Mouse (Mus musculus): ENCODE measurements at regions not wholly inside any gene's neighbourhood (a gene's known extent, or its start where the extent isn't known, plus 50 kb on each side); places are given as distances from the start of the nearest gene placed in this dataset.

DNA sequence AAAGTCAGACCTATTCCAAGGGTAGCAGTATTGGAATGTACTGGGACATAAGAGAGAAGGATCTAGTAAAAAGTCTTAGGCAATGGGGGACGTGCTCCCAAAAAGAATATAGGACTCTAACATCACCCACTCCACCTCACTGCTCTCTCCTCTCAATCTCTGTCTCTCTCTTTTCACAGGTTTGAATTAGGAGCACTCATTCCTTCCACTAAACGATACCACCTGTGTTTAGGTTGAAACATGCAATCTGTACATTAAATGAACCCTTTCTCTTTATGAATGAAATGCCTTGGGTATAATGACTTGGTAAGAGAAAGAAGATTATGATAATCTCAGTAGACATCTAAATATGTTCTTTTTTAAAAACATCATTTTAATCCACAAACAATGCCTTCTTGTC is 129.4 kb downstream of the Zpld1 start:
- no peak for ATAC-seq
- Histone ChIP-seq H3K36me3 (ENCODE audit: control insufficient read depth, insufficient read depth) (no peaks in the 10 kb centered on the region), H3K4me3 (replicated peaks; ENCODE audit: low read length) (no peak overlapping the region), H3K9ac (replicated peaks; ENCODE audit: low read depth, low read length) (no peak overlapping the region), H3K4me2 (ENCODE audit: low read length) (no peak overlapping the region), H3K9me3 (ENCODE audit: control insufficient read depth, low read length) (no peaks in the 10 kb centered on the region), H3K27ac (ENCODE audit: low read length) (no peak overlapping the region), H3K27me3 (replicated peaks; ENCODE audit: control insufficient read depth, insufficient read depth, low read length) (no peaks in the 10 kb centered on the region), H3K4me1 (replicated peaks; ENCODE audit: control insufficient read depth, insufficient read depth, low read length) (no peaks in the 10 kb centered on the region)
- 81% methylated on average over 2 of the region's 2 CpGs for WGBS

DNA sequence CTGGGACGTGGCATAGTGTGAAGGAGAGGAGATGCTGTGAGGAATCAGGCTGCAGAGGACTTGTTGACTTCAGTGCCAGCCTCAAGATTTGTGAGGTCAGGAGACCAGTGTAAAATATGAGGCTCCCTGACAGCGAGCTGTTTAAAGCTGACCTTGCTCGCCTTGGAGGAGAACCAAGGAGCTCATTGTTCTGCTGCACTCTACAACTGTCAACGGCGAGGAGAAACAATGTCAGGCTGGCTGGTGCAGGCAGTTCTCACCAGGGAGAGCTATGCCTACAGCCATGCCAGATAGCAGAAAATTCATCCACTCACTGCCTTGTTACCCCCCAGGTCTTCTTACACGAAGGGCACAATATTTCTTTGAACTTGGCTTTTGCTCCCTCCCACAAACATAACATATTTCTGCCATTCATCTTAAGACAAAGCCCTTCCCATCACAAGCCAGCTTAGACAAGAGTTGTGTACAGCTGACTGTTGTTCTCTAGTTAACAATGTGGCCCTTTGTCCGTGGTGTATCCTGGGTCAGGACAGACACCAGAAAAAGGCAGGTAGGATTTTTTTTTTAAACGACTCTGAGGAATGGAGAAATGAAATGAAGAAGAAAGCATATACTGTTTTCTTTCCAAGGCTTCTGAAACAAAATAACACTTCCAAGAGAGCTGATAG is 131.5 kb downstream of the Zpld1 start:
- no peak overlapping the region for H3K27ac ChIP-seq (ENCODE audit: low read length)
- no peaks in the 10 kb centered on the region for H3K4me1 ChIP-seq (replicated peaks; ENCODE audit: control insufficient read depth, insufficient read depth, low read length)
- no peak overlapping the region for H3K4me3 ChIP-seq (replicated peaks; ENCODE audit: low read length)
- no peaks in the 10 kb centered on the region for H3K9me3 ChIP-seq (ENCODE audit: control insufficient read depth, low read length)
- no peaks in the 10 kb centered on the region for H3K36me3 ChIP-seq (ENCODE audit: control insufficient read depth, insufficient read depth)
- H3K9ac ChIP-seq (replicated peaks; ENCODE audit: low read depth, low read length) = no peak overlapping the region
- H3K4me2 ChIP-seq (ENCODE audit: low read length) = no peak overlapping the region
- H3K27me3 ChIP-seq (replicated peaks; ENCODE audit: control insufficient read depth, insufficient read depth, low read length) = no peaks in the 10 kb centered on the region
- no peak for ATAC-seq
- WGBS = 49% methylated on average over 8 of the region's 8 CpGs

DNA sequence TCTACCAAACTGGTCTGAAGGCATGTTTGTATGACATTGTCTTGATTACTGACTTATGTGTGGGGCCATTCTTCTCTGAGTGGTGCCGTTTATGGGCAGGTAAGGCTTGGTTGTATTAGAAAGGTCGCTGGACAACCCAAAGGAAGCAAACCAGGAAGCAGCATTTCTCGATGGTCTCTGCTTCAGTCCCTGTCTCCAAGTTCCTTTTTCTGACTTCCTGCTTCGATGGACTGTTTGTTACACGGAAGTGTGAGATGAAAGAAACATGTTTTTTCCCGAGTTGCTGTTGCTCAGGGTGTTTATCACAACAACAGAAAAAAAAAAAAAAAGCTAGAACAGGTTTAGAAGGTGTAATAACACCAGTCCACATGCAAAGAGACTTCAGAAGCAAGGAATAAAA is 134.9 kb downstream of the Zpld1 start:
- Histone ChIP-seq H3K4me1 (replicated peaks; ENCODE audit: control insufficient read depth, insufficient read depth, low read length) (no peaks in the 10 kb centered on the region), H3K4me2 (ENCODE audit: low read length) (no peak overlapping the region), H3K27me3 (replicated peaks; ENCODE audit: control insufficient read depth, insufficient read depth, low read length) (no peaks in the 10 kb centered on the region), H3K27ac (ENCODE audit: low read length) (no peak overlapping the region), H3K9me3 (ENCODE audit: control insufficient read depth, low read length) (no peaks in the 10 kb centered on the region), H3K36me3 (ENCODE audit: control insufficient read depth, insufficient read depth) (no peaks in the 10 kb centered on the region), H3K9ac (replicated peaks; ENCODE audit: low read depth, low read length) (no peak overlapping the region), H3K4me3 (replicated peaks; ENCODE audit: low read length) (no peak overlapping the region)
- ATAC-seq = no peak
- 83% methylated on average over 6 of the region's 6 CpGs for WGBS

DNA sequence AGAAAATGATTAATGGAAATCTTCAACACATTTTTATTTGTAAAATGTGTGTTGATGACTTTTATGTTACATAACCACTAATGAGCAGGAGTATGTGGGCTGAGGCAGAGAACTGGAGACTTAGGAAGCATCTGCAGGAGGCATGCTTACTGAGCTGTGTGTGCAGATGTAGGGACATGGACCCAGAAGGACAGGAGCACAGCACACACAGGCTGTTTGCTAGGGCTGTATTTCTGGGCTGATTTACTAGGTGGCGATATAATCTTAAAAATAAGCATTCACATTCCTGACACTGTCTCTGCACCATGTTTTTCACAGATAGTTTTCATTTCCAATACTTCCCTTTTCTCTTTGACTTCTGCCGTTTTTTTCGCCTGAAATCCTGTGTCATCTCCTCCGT is 146.1 kb downstream of the Zpld1 start:
- H3K9me3 ChIP-seq (ENCODE audit: control insufficient read depth, low read length) = no peaks in the 10 kb centered on the region
- H3K9ac ChIP-seq (replicated peaks; ENCODE audit: low read depth, low read length) = no peak overlapping the region
- H3K4me1 ChIP-seq (replicated peaks; ENCODE audit: control insufficient read depth, insufficient read depth, low read length) = no peaks in the 10 kb centered on the region
- WGBS = 50% methylated on average over 4 of the region's 4 CpGs
- H3K4me2 ChIP-seq (ENCODE audit: low read length) = no peak overlapping the region
- peak; percentile 67 for ATAC-seq
- no peak overlapping the region for H3K27ac ChIP-seq (ENCODE audit: low read length)
- no peaks in the 10 kb centered on the region for H3K36me3 ChIP-seq (ENCODE audit: control insufficient read depth, insufficient read depth)
- H3K4me3 ChIP-seq (replicated peaks; ENCODE audit: low read length) = no peak overlapping the region
- H3K27me3 ChIP-seq (replicated peaks; ENCODE audit: control insufficient read depth, insufficient read depth, low read length) = no peaks in the 10 kb centered on the region

DNA sequence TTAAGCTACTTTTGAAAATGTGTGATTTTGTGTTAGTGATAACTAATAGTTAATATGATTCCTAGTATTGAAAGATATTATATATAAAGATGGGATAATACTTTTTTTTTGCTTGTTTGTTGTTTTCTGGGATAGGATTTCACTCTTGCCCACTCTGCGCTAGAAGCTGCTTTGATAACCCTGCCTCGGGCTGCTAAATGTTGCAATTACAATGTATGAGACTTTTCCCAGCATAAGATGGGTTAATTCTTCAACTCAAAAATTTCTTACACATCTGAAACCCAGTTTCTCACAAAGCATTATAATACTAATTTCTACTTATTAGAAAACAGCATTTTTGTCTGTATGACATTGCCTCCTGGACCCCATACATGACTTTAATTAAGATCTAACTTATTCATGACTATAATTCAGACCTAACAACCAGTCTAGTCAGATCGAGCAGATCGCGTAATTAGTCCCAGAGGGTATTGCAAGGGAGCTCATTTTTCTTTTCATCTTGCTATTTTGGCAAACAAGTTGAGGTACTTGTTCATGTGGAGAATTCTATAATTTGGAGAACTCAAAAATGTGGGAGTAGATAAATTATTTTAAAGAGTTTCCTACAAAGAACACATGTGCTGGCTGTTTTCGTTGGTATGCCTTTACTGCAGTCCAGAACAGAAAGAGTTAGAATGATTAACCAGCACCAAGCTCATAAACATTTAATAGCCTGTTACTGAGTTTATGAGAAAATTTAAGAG is 155.2 kb downstream of the Zpld1 start:
- H3K27me3 ChIP-seq (replicated peaks; ENCODE audit: control insufficient read depth, insufficient read depth, low read length) = no peaks in the 10 kb centered on the region
- ATAC-seq = peak; percentile 31; the same call in 1 of the 2 replicates
- H3K9ac ChIP-seq (replicated peaks; ENCODE audit: low read depth, low read length) = no peak overlapping the region
- no peaks in the 10 kb centered on the region for H3K36me3 ChIP-seq (ENCODE audit: control insufficient read depth, insufficient read depth)
- no peaks in the 10 kb centered on the region for H3K4me1 ChIP-seq (replicated peaks; ENCODE audit: control insufficient read depth, insufficient read depth, low read length)
- no peak overlapping the region for H3K27ac ChIP-seq (ENCODE audit: low read length)
- H3K4me2 ChIP-seq (ENCODE audit: low read length) = no peak overlapping the region
- H3K4me3 ChIP-seq (replicated peaks; ENCODE audit: low read length) = no peak overlapping the region
- WGBS = 48% methylated on average over 6 of the region's 6 CpGs
- H3K9me3 ChIP-seq (ENCODE audit: control insufficient read depth, low read length) = no peaks in the 10 kb centered on the region

DNA sequence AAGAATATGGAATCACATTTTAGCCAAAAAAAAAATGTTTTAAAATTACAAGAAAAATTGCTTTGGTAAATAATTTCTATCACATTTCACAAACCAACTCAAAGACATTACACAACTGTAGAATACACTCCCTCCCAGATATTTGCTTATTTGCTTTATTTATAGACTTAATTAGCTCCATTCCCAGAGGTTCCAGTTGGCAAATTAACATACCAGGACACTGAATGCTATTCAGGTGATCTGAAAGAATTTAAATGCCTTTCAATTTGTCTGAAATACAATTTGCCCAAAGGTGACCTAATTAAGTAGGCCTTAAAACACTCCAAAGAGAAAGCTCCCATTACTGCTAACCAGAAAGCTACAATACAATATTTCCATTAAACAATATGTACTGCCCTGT is 162.8 kb downstream of the Zpld1 start:
- Histone ChIP-seq H3K4me3 (replicated peaks; ENCODE audit: low read length) (no peak overlapping the region), H3K36me3 (ENCODE audit: control insufficient read depth, insufficient read depth) (no peaks in the 10 kb centered on the region), H3K27me3 (replicated peaks; ENCODE audit: control insufficient read depth, insufficient read depth, low read length) (no peaks in the 10 kb centered on the region), H3K9me3 (ENCODE audit: control insufficient read depth, low read length) (no peaks in the 10 kb centered on the region), H3K9ac (replicated peaks; ENCODE audit: low read depth, low read length) (no peak overlapping the region), H3K27ac (ENCODE audit: low read length) (no peak overlapping the region), H3K4me2 (ENCODE audit: low read length) (no peak overlapping the region), H3K4me1 (replicated peaks; ENCODE audit: control insufficient read depth, insufficient read depth, low read length) (no peaks in the 10 kb centered on the region)
- no peak for ATAC-seq

DNA sequence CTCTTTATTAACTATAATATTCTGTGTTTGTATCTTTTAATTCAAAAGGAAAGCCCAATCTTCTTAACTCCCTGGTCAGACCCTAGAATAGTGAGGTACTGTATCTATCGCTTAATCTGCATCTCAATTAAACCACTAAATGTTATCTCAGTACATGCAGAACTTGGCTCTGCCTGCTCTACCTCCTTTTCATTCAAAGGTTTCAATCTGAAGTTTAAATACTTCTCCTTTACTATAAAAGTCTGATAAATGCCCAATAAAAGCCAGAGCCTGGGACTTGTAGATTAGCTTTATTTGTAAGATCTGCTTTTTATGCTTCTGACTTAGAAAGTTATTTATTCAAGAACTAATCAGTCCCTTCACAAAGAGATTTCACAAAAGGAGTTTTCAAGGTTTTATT is 200.1 kb downstream of the Zpld1 start:
- Histone ChIP-seq H3K9ac (replicated peaks; ENCODE audit: low read depth, low read length) (no peak overlapping the region), H3K27me3 (replicated peaks; ENCODE audit: control insufficient read depth, insufficient read depth, low read length) (no peaks in the 10 kb centered on the region), H3K36me3 (ENCODE audit: control insufficient read depth, insufficient read depth) (no peaks in the 10 kb centered on the region), H3K9me3 (ENCODE audit: control insufficient read depth, low read length) (no peaks in the 10 kb centered on the region), H3K4me3 (replicated peaks; ENCODE audit: low read length) (no peak overlapping the region), H3K4me2 (ENCODE audit: low read length) (no peak overlapping the region), H3K27ac (ENCODE audit: low read length) (no peak overlapping the region), H3K4me1 (replicated peaks; ENCODE audit: control insufficient read depth, insufficient read depth, low read length) (no peaks in the 10 kb centered on the region)
- WGBS = 82% methylated on average over 1 of the region's 1 CpGs
- ATAC-seq = no peak

DNA sequence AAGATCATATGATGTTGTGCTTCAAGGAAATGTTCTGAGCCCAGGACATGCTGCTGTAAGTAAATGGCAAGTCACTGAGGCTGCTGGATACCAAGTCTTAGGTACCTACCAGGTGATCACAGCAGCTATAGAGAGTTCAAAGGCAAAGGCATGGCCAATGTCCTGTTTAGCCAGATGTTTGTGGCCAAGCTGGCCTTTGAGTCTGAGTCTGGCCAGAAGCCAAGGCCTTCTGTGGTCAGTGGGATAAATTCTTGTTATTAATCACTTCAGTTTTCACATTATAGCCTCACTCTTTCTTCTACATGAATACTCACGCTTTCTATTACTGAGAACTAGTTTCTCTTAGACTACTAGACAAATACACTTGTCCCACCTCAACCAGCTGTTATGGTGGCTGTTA is 210.3 kb downstream of the Zpld1 start:
- Histone ChIP-seq H3K9me3 (ENCODE audit: control insufficient read depth, low read length) (no peaks in the 10 kb centered on the region), H3K4me3 (replicated peaks; ENCODE audit: low read length) (no peak overlapping the region), H3K27ac (ENCODE audit: low read length) (no peak overlapping the region), H3K4me2 (ENCODE audit: low read length) (no peak overlapping the region), H3K9ac (replicated peaks; ENCODE audit: low read depth, low read length) (no peak overlapping the region), H3K27me3 (replicated peaks; ENCODE audit: control insufficient read depth, insufficient read depth, low read length) (no peaks in the 10 kb centered on the region), H3K36me3 (ENCODE audit: control insufficient read depth, insufficient read depth) (no peaks in the 10 kb centered on the region), H3K4me1 (replicated peaks; ENCODE audit: control insufficient read depth, insufficient read depth, low read length) (no peaks in the 10 kb centered on the region)
- no peak for ATAC-seq
- 92% methylated on average over 1 of the region's 1 CpGs for WGBS

DNA sequence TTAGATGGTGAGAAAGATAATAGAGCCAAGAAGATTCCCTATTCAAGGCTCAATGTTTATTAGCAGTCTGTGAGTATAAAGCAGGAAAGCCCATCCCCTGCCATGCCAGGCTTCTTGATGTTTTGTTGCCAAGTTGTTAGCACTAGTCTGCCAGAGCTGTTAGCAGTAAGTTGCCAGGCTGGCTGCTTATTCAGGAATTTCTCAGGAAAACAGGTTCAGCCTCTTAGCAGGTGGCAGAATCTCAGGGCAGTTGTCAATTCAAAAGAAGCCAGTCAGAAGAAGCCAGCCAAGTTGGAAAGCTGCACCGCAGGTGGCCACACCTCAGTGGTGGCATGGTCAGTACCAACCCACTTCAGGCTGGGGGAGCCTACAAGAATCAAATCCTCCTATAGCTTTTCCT is 221.6 kb downstream of the Zpld1 start:
- no peak overlapping the region for H3K27ac ChIP-seq (ENCODE audit: low read length)
- no peaks in the 10 kb centered on the region for H3K36me3 ChIP-seq (ENCODE audit: control insufficient read depth, insufficient read depth)
- H3K9me3 ChIP-seq (ENCODE audit: control insufficient read depth, low read length) = no peaks in the 10 kb centered on the region
- H3K9ac ChIP-seq (replicated peaks; ENCODE audit: low read depth, low read length) = no peak overlapping the region
- no peaks in the 10 kb centered on the region for H3K27me3 ChIP-seq (replicated peaks; ENCODE audit: control insufficient read depth, insufficient read depth, low read length)
- no peak overlapping the region for H3K4me2 ChIP-seq (ENCODE audit: low read length)
- WGBS = 59% methylated on average over 1 of the region's 1 CpGs
- H3K4me3 ChIP-seq (replicated peaks; ENCODE audit: low read length) = no peak overlapping the region
- ATAC-seq = peak; percentile 70
- H3K4me1 ChIP-seq (replicated peaks; ENCODE audit: control insufficient read depth, insufficient read depth, low read length) = peaks cover 2% of the 10 kb centered on the region; the same call in 1 of the 2 replicates
